Mouse (Mus musculus): ENCODE measurements around the gene Dusp7.

GRCm38 (mm10) chr9:106392828-106393527, 24.5 kb downstream of the Dusp7 start:
- no peak for TF ChIP-seq CTCF (conservative IDR thresholded peaks at IDR 0.05; ENCODE audit: low read length)
- no peak for TF ChIP-seq POU5F1 (IDR thresholded peaks at IDR 0.05; ENCODE audit: borderline replicate concordance, low read length)
- TF ChIP-seq NANOG (IDR thresholded peaks at IDR 0.05; ENCODE audit: borderline replicate concordance, low read length): no peak
